Mouse (Mus musculus) hindbrain, embryonic 15.5 days (tissue): ENCODE measurements at regions not wholly inside any gene's neighbourhood (a gene's known extent, or its start where the extent isn't known, plus 50 kb on each side); places are given as distances from the start of the nearest gene placed in this dataset.

Experiments
- ATAC-seq: fragments of 200-750 bp; cut with Nextera tagmentation; 2 replicates; pipeline ENCODE4 v1.8.0; 2017; ENCODE audit warnings: low read depth, moderate number of reproducible peaks, moderate TSS enrichment; ENCODE audit not compliant: low FRiP score
- H3K27ac ChIP-seq: fragments of 300-500 bp; sonication (generic); replicated peaks from 2 replicates; pipeline ENCODE4 v1.5.1; 2015; ENCODE audit warnings: mild to moderate bottlenecking, inconsistent platforms
- H3K27me3 ChIP-seq: fragments of 300-500 bp; sonication (generic); 2 replicates; pipeline ENCODE4 v1.6.1; 2015; ENCODE audit warnings: control low read depth, inconsistent platforms
- H3K36me3 ChIP-seq: fragments of 300-500 bp; sonication (generic); 2 replicates; pipeline ENCODE4 v1.6.1; 2015; ENCODE audit warnings: control low read depth, inconsistent platforms
- H3K4me1 ChIP-seq: fragments of 300-500 bp; sonication (generic); replicated peaks from 2 replicates; pipeline ENCODE4 v1.6.1; 2015; ENCODE audit warnings: control low read depth, inconsistent platforms
- H3K4me2 ChIP-seq: fragments of 300-500 bp; sonication (generic); 2 replicates; pipeline ENCODE4 v1.6.1; 2015; ENCODE audit warnings: moderate library complexity, mild to moderate bottlenecking, inconsistent platforms
- H3K4me3 ChIP-seq: fragments of 300-500 bp; sonication (generic); 2 replicates; pipeline ENCODE4 v1.5.1; 2015; ENCODE audit warnings: mild to moderate bottlenecking, inconsistent platforms
- H3K9ac ChIP-seq: fragments of 300-500 bp; sonication (generic); 2 replicates; pipeline ENCODE4 v1.6.1; 2015; ENCODE audit warnings: inconsistent platforms
- H3K9me3 ChIP-seq: fragments of 300-500 bp; sonication (generic); 2 replicates; pipeline ENCODE4 v1.6.1; 2016; ENCODE audit warnings: control low read depth, inconsistent platforms
- WGBS: fragments of 180-500 bp; shearing (Covaris S2); methylation state at CpG from one replicate; pipeline ENCODE4 v1.1.7; 2015; 5-methylcytosine and 5-hydroxymethylcytosine counted together

DNA sequence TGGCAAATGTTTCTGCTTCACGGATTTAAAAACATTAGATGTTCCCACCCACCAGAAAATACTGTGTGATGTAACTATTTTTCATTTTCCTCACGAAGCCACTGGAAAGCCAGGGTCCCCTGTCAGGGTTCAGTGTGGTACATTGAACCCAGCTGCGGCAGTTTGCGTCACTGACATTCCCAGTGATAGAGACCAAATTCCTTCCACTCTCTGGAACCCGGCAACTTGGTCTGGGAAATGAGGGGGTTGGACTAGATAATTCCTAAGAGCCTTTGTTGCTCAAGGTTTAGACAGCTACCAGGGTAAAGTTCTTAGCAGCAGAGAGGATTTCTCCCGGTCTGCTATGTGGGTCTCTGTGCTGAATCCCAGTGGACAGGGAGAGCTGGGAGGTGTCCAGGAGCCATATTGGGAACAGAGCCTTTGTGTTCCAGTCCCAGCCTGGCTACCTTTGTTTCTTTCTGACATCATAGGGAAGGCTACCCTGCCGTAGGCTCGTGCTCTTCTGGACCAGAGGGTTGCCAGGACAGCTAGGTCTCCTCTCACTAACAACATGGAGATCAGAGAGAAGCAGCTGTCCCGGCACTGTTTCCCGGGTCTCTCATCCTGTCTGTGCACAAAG, 164.5 kb downstream of the Sec61b start:
- Histone ChIP-seq H3K4me2 (no peak overlapping the region), H3K4me3 (no peak overlapping the region), H3K9me3 (no peaks in the 10 kb centered on the region), H3K36me3 (no peaks in the 10 kb centered on the region), H3K27ac (no peak overlapping the region), H3K27me3 (no peaks in the 10 kb centered on the region), H3K4me1 (no peaks in the 10 kb centered on the region), H3K9ac (no peak overlapping the region)
- no peak for ATAC-seq
- 39% methylated on average over 10 of the region's 10 CpGs for WGBS

DNA sequence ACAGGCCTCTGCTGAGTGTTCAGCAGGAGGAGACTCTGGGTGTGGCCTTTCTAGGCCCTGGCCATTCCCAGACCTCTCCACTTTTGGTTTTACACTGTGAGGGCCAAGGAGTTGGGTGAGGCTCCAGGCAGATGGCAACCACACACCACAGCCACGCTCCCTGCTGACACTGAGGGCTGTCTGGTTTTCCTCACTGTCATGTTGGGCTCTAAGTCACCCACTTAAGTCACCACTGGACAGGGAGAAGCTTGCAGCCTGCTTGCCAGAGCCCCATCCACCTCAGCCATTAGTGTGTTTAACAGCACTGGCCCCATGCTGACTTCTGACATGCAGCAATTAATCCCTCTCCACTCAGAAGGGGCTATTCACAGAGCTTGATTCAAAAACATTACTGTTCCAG, 170.6 kb downstream of the Sec61b start:
- Histone ChIP-seq H3K4me1 (no peaks in the 10 kb centered on the region), H3K4me3 (no peak overlapping the region), H3K9me3 (no peaks in the 10 kb centered on the region), H3K27me3 (no peaks in the 10 kb centered on the region), H3K9ac (no peak overlapping the region), H3K4me2 (no peak overlapping the region), H3K36me3 (no peaks in the 10 kb centered on the region), H3K27ac (no peak overlapping the region)
- 0 out of 2 replicates have a peak, but pooled peaks have one; percentile 27 for ATAC-seq
- 53% methylated on average over 1 of the region's 1 CpGs for WGBS

DNA sequence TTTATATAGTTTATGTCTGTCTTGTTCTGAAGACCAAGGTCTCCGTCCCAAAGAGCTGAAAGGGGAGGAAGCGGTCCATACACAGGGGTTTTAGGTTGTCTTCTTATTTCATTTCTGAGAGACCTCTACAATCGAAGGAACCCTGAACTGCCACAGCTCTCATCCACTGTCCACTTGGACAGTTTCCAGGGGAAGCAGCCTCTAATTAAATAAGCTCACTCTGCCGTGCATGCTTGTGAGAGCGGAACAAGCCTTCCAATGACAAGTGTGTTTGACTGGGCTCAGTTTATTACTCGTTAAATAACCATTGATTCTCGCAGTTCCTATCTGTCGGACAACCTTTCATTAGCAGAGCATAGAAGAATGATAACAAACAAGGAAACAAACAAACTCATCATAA, 174.2 kb downstream of the Sec61b start:
- H3K4me1 ChIP-seq: no peaks in the 10 kb centered on the region
- no peaks in the 10 kb centered on the region for H3K36me3 ChIP-seq
- H3K9ac ChIP-seq: no peak overlapping the region
- H3K27me3 ChIP-seq: no peaks in the 10 kb centered on the region
- no peak overlapping the region for H3K4me2 ChIP-seq
- ATAC-seq: no peak
- H3K9me3 ChIP-seq: no peaks in the 10 kb centered on the region
- 54% methylated on average over 8 of the region's 8 CpGs for WGBS
- H3K4me3 ChIP-seq: no peak overlapping the region
- H3K27ac ChIP-seq: no peak overlapping the region

DNA sequence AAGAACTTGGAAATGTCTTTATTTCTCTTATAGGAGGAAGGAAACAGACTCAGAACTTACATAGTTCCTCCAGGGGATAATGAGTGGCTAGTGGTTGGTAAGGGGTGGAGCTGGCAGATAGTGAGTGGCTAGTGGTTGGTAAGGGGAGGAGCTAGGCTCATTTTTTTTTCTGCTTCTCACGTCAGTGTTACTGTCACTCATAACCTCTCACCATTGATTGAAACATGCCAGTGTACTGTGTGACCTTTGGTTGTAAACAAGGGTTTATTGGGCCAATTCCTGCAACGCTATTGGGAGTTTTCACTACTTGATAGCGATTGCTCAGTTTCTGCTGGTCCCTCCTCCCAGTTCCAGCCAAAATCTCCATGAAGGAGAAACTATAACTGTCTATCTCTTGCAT, 175.5 kb downstream of the Sec61b start:
- H3K4me2 ChIP-seq: no peak overlapping the region
- no peak for ATAC-seq
- no peak overlapping the region for H3K4me3 ChIP-seq
- no peaks in the 10 kb centered on the region for H3K36me3 ChIP-seq
- H3K27ac ChIP-seq: no peak overlapping the region
- H3K9me3 ChIP-seq: no peaks in the 10 kb centered on the region
- H3K27me3 ChIP-seq: no peaks in the 10 kb centered on the region
- no peaks in the 10 kb centered on the region for H3K4me1 ChIP-seq
- WGBS: 87% methylated on average over 3 of the region's 3 CpGs
- H3K9ac ChIP-seq: no peak overlapping the region

DNA sequence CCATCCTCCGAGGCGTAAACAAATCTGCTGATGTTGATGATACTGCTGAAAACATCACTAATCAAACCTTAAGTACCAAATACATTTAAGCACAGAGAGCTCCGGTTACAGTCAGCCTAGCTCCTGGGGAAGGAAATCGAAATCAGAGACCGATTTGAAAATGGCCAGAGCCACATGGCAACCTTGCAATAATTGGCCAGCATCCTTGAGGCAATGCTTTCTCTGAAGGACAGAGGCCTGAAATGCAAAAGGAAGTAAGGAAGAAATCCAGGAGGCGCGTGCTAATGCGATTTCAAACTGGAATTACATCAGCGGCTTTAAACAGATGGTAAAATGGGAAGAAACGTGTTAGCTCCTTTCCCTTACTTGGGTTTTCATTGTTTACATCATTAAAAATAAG, 177.1 kb downstream of the Sec61b start:
- Histone ChIP-seq H3K4me2 (no peak overlapping the region), H3K4me3 (no peak overlapping the region), H3K36me3 (no peaks in the 10 kb centered on the region), H3K9me3 (no peaks in the 10 kb centered on the region), H3K4me1 (no peaks in the 10 kb centered on the region), H3K27ac (no peak overlapping the region), H3K9ac (no peak overlapping the region), H3K27me3 (no peaks in the 10 kb centered on the region)
- 81% methylated on average over 10 of the region's 10 CpGs for WGBS
- no peak for ATAC-seq

DNA sequence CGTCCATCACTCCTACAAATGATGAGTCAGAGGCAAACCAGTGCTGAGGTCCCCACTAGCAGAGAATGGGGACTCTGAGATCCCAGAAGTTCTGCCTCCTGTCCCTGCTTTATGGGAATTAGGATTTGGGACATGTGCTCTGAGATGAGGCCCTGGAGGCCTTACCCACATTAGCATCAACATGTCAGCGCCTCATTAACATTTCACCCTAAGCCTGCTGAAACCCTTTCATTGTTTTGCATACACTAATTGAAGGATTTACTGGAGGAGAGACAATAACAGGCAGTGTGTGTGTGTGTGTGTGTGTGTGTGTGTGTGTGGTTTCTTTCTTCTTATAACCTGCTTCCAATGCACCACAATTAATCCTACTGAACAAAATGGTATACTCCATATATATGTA, 178.7 kb downstream of the Sec61b start:
- H3K27ac ChIP-seq: no peak overlapping the region
- H3K4me1 ChIP-seq: no peaks in the 10 kb centered on the region
- ATAC-seq: no peak
- no peak overlapping the region for H3K9ac ChIP-seq
- H3K4me3 ChIP-seq: no peak overlapping the region
- H3K36me3 ChIP-seq: no peaks in the 10 kb centered on the region
- WGBS: 45% methylated on average over 2 of the region's 2 CpGs
- H3K27me3 ChIP-seq: no peaks in the 10 kb centered on the region
- no peak overlapping the region for H3K4me2 ChIP-seq
- no peaks in the 10 kb centered on the region for H3K9me3 ChIP-seq

DNA sequence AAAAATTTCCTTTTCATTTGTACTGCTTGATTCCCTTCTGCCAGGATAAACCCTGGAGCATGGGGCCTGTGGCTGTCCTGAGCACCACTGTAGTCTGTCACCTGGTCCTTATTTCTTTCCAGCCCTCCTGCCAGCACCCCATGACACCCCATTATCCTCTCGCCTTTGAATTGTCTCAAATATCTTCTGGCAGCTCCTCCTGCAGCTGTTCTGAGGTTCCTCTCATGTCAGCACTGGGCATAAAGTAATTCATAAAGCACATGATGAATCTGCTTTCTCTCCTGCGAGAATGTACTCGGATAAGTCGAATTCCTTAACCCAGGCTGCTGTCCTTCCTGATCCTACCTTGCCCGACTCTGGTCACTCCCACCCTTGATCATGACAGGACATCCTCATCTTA, 195.1 kb downstream of the Sec61b start:
- no peak overlapping the region for H3K4me2 ChIP-seq
- H3K9ac ChIP-seq: no peak overlapping the region
- H3K27me3 ChIP-seq: no peaks in the 10 kb centered on the region
- WGBS: 80% methylated on average over 5 of the region's 5 CpGs
- H3K4me1 ChIP-seq: no peaks in the 10 kb centered on the region
- H3K9me3 ChIP-seq: no peaks in the 10 kb centered on the region
- H3K4me3 ChIP-seq: no peak overlapping the region
- no peak for ATAC-seq
- H3K36me3 ChIP-seq: no peaks in the 10 kb centered on the region
- no peak overlapping the region for H3K27ac ChIP-seq

DNA sequence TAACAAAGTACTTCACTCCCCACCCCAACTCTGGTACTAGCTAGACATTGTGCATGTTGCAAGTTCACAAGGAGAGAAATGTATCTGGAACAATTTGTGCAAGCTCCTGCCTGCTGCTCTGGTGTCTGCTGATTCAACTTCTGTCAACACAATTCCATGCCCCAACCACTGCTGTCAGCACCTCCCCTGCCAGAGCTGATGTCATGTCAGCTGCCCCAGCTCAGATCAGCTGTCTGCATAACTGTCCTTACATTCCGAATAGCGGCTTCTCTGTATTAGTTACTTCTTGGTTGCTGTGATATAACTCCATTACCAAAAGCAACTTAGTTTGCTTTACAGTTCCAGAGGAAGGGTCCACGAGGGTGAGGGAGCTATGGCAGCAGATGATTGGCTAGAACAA, 196.0 kb downstream of the Sec61b start:
- H3K27me3 ChIP-seq: no peaks in the 10 kb centered on the region
- ATAC-seq: no peak

DNA sequence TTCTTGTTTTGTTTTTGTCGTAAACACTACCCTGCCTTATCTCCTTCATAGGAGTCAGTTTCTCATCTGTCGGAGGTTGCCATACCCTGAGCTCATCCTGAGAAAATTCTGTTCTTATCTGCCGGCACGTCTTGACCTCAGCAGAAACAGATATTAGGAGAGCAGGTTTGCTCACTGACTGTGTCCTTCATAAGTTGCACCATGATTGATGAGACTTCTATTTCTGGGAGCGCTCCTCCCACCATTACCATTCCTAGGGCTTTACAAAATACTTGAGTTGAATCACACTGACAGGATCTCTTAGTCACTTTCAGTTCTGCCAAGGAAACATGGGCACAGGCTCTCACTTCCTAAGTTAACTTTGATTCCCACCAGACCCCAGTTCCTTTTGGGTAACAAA, 196.9 kb downstream of the Sec61b start:
- ATAC-seq: no peak
- 95% methylated on average over 5 of the region's 5 CpGs for WGBS

More for the DNA sequence above, 196.0 kb downstream of the Sec61b start:
- no peak overlapping the region for H3K4me2 ChIP-seq
- 78% methylated on average over 3 of the region's 3 CpGs for WGBS
- H3K4me3 ChIP-seq: no peak overlapping the region
- H3K27ac ChIP-seq: no peak overlapping the region
- no peaks in the 10 kb centered on the region for H3K4me1 ChIP-seq
- no peaks in the 10 kb centered on the region for H3K36me3 ChIP-seq
- H3K9ac ChIP-seq: no peak overlapping the region
- H3K9me3 ChIP-seq: no peaks in the 10 kb centered on the region

DNA sequence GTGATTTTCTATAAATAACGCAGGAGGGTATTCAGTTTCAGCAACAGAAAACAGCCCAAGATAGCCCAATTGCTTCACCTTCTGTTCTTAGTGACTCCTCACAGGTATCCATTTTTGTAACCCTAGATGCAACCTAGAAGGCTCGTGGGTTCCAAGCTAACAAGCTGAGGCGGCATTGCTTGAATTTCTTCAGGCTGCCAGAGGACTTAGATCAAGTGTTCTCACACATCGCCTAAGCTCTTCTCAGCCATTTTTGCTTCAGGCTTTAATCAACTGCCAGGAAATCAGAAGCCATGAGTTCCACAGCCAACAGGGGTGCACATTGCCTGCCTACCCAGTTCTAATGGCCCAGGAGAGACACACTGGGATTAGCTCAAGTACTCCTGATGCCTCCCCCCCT, 206.7 kb downstream of the Sec61b start:
- H3K27me3 ChIP-seq: no peaks in the 10 kb centered on the region
- no peak overlapping the region for H3K27ac ChIP-seq
- H3K9ac ChIP-seq: no peak overlapping the region
- no peaks in the 10 kb centered on the region for H3K9me3 ChIP-seq
- H3K4me3 ChIP-seq: no peak overlapping the region
- no peaks in the 10 kb centered on the region for H3K36me3 ChIP-seq
- no peak overlapping the region for H3K4me2 ChIP-seq
- 95% methylated on average over 4 of the region's 4 CpGs for whole genome bisulfite sequencing
- no peak for ATAC-seq
- H3K4me1 ChIP-seq: no peaks in the 10 kb centered on the region

More for the DNA sequence above, 196.9 kb downstream of the Sec61b start:
- Histone ChIP-seq H3K27ac (no peak overlapping the region), H3K27me3 (no peaks in the 10 kb centered on the region), H3K36me3 (no peaks in the 10 kb centered on the region), H3K4me3 (no peak overlapping the region), H3K9ac (no peak overlapping the region), H3K4me1 (no peaks in the 10 kb centered on the region), H3K4me2 (no peak overlapping the region), H3K9me3 (no peaks in the 10 kb centered on the region)

DNA sequence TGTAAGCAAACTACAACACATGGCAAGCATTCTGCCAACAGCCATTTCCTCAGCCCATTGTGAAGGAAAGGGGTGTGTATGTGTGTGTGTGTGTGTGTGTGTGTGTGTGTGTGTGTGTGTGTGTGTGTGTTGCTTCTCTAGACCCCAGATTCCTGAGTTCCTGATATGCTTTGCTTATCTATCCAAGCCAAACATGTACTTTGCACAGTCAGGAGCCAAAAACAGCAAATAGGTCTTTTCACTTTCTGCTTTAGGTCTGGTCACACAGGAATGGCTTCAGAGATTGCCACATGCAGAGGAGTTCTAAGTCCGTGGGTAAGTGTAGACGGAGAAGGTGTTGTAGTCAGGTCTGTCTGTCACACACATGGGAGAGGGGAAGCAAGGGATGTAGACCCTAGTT, 216.7 kb downstream of the Sec61b start:
- WGBS: 89% methylated on average over 2 of the region's 2 CpGs

DNA sequence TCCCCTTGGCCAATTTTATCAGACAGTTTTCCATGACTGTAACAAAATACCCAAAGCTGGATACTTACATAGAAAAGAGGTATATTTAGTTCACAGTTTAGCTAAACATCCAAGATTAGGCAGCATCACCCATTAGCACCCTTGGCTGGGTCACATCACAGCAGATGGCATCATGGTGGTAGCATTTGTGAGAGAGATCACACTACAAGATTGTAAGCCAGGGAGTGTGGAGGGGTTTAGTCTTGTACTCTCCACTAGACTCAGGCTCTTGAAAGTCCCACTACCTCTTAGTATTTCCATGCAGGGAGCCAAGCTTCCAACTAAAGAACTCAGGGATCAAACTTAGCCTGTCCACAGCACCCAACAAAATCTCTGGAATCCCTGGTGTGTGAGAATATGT, 218.2 kb downstream of the Sec61b start:
- Histone ChIP-seq H3K9me3 (no peaks in the 10 kb centered on the region), H3K4me3 (no peak overlapping the region), H3K27me3 (no peaks in the 10 kb centered on the region), H3K9ac (no peak overlapping the region), H3K36me3 (no peaks in the 10 kb centered on the region), H3K4me2 (no peak overlapping the region), H3K27ac (no peak overlapping the region), H3K4me1 (no peaks in the 10 kb centered on the region)
- ATAC-seq: no peak

More for the DNA sequence above, 216.7 kb downstream of the Sec61b start:
- no peak overlapping the region for H3K4me3 ChIP-seq
- no peak for ATAC-seq
- H3K27ac ChIP-seq: no peak overlapping the region
- no peaks in the 10 kb centered on the region for H3K9me3 ChIP-seq
- no peaks in the 10 kb centered on the region for H3K36me3 ChIP-seq
- no peaks in the 10 kb centered on the region for H3K27me3 ChIP-seq
- H3K9ac ChIP-seq: no peak overlapping the region
- no peak overlapping the region for H3K4me2 ChIP-seq
- no peaks in the 10 kb centered on the region for H3K4me1 ChIP-seq

DNA sequence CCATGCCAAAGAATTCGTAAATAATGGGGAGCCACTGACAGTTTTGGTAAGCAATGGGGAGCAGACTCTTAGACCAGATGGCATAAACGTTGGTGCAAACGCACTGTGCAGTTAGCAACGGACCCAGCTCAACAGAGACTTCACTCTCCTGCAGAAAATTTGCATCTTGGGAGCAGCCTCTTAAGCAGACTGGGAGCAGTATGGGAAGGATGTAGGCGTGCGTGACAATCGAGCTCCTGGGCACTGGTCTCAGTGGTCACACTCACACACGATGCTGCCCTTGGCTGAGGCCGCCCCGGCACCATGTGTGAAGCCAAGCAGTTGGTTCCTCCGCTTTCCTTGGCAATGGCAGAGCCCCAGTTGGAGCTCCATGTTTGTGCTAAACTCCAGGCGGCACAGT, 218.8 kb downstream of the Sec61b start:
- ATAC-seq: no peak
- Histone ChIP-seq H3K4me1 (peaks cover under 1% of the 10 kb centered on the region; the same call in 1 of the 2 replicates), H3K4me3 (no peak overlapping the region)

More for the DNA sequence above, 218.8 kb downstream of the Sec61b start:
- H3K9me3 ChIP-seq: no peaks in the 10 kb centered on the region
- WGBS: 82% methylated on average over 12 of the region's 12 CpGs
- H3K9ac ChIP-seq: no peak overlapping the region
- H3K27ac ChIP-seq: no peak overlapping the region
- no peaks in the 10 kb centered on the region for H3K36me3 ChIP-seq
- H3K27me3 ChIP-seq: no peaks in the 10 kb centered on the region
- H3K4me2 ChIP-seq: no peak overlapping the region
